Comparison of ENCODE assay signal across 8 mouse cellular contexts in the genomic region with DNA sequence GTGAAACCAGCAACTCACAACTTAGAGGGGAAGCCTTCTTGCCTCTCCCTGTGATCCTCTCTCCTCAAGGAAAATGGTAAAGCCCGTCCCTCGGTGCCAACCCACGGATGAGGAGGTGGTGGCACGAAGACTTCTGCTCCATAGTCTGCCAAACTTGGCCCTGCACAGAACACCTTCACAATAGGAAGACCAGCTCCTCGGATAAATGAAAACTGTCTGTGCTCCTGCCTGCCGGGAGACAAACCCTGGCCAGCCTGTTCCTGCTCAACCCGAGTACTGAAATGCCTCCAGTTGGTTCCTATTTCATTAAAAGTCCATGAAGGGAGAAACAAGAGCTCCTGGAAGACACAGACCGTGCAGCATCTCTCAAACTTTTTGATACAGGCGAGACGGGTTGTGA. TPM values are rescaled to one million over a fixed set of nuclear protein-coding genes. Genes with fewer than 3 reads are reported as not detected.
DNase-seq lines count a peak whose midpoint lies in the region; ATAC-seq and TF ChIP-seq lines count a peak whose summit lies in the region.

No protein-coding gene starts in this region.

- H3K9ac ChIP-seq in lung, embryonic 16.5 days (ENCODE audit: low read length), result peak overlapping the region; percentile 62
- H3K9ac ChIP-seq in limb, embryonic 14.5 days (ENCODE audit: low read depth, low read length, severe bottlenecking), result 0 out of 2 replicates have a peak overlapping the region, but pooled peaks have one; percentile 4
- H3K9ac ChIP-seq in stomach, embryonic 16.5 days (ENCODE audit: low read length), result peak overlapping the region; percentile 78

- H3K4me3 ChIP-seq in lung, embryonic 16.5 days (ENCODE audit: low read length), result peak overlapping the region; percentile 62
- peak overlapping the region; percentile 50 for H3K4me3 ChIP-seq in limb, embryonic 14.5 days (replicated peaks; ENCODE audit: low read length)
- peak overlapping the region; percentile 61 for H3K4me3 ChIP-seq in stomach, embryonic 16.5 days (replicated peaks; ENCODE audit: low read length)

- H3K27me3 ChIP-seq in lung, embryonic 16.5 days (ENCODE audit: control insufficient read depth, insufficient read depth, low read depth, low read length), result no peaks in the 10 kb centered on the region
- no peaks in the 10 kb centered on the region for H3K27me3 ChIP-seq in limb, embryonic 14.5 days (ENCODE audit: control insufficient read depth, insufficient read depth, low read length)
- no peaks in the 10 kb centered on the region for H3K27me3 ChIP-seq in stomach, embryonic 16.5 days (ENCODE audit: control insufficient read depth, insufficient read depth, low read length)

- TF ChIP-seq POLR2A in limb, embryonic 14.5 days (IDR thresholded peaks at IDR 0.05; ENCODE audit: borderline replicate concordance, extremely low read depth, insufficient read depth, insufficient read length), result no peak

- H3K4me1 ChIP-seq in lung, embryonic 16.5 days (replicated peaks; ENCODE audit: control insufficient read depth, insufficient read depth, low read length), result peaks cover 19% of the 10 kb centered on the region
- H3K4me1 ChIP-seq in limb, embryonic 14.5 days (ENCODE audit: control insufficient read depth, insufficient read depth, low read length), result peaks cover 19% of the 10 kb centered on the region
- peaks cover 17% of the 10 kb centered on the region for H3K4me1 ChIP-seq in stomach, embryonic 16.5 days (ENCODE audit: control insufficient read depth, insufficient read depth, low read length)

- peak overlapping the region; percentile 73 for H3K4me2 ChIP-seq in lung, embryonic 16.5 days (ENCODE audit: low read depth, low read length)
- peak overlapping the region; percentile 88 for H3K4me2 ChIP-seq in limb, embryonic 14.5 days (replicated peaks; ENCODE audit: low read depth, low read length, severe bottlenecking)
- peak overlapping the region; percentile 87 for H3K4me2 ChIP-seq in stomach, embryonic 16.5 days (ENCODE audit: low read depth, low read length)

- ATAC-seq in lung, embryonic 16.5 days (ENCODE audit: low read depth), result no peak
- ATAC-seq in limb, embryonic 14.5 days (ENCODE audit: low FRiP score, low read depth), result no peak
- no peak for ATAC-seq in stomach, embryonic 16.5 days (ENCODE audit: insufficient read depth, low FRiP score)
- no peak for ATAC-seq in granulocyte monocyte progenitor cell, adult 5-6 weeks (replicated peaks; ENCODE audit: poor library complexity, severe bottlenecking)

- H3K9me3 ChIP-seq in lung, embryonic 16.5 days (ENCODE audit: control insufficient read depth, low read length), result no peaks in the 10 kb centered on the region
- H3K9me3 ChIP-seq in limb, embryonic 14.5 days (ENCODE audit: control insufficient read depth, low read length), result no peaks in the 10 kb centered on the region
- no peaks in the 10 kb centered on the region for H3K9me3 ChIP-seq in stomach, embryonic 16.5 days (replicated peaks; ENCODE audit: control insufficient read depth, low read length)

- no peaks in the 10 kb centered on the region for H3K36me3 ChIP-seq in lung, embryonic 16.5 days (ENCODE audit: control insufficient read depth, insufficient read depth, low read length)
- H3K36me3 ChIP-seq in limb, embryonic 14.5 days (ENCODE audit: control insufficient read depth, insufficient read depth, low read length), result no peaks in the 10 kb centered on the region
- H3K36me3 ChIP-seq in stomach, embryonic 16.5 days (ENCODE audit: control insufficient read depth, insufficient read depth, low read length), result no peaks in the 10 kb centered on the region

- whole genome bisulfite sequencing in lung, embryonic 16.5 days, result 51% methylated on average over 10 of the region's 10 CpGs
- 56% methylated on average over 10 of the region's 10 CpGs for WGBS in limb, embryonic 14.5 days
- 56% methylated on average over 10 of the region's 10 CpGs for WGBS in stomach, embryonic 16.5 days

- H3K27ac ChIP-seq in lung, embryonic 16.5 days (ENCODE audit: low read length), result no peak overlapping the region
- no peak overlapping the region for H3K27ac ChIP-seq in limb, embryonic 14.5 days (replicated peaks; ENCODE audit: low read depth, low read length)
- H3K27ac ChIP-seq in stomach, embryonic 16.5 days (ENCODE audit: low read length), result no peak overlapping the region

- peak; percentile 29 to 48 for DNase-seq in cerebellum, adult 18-20 months
- no peak for DNase-seq in cerebellum, adult 11 months
- DNase-seq in lung, postnatal 36 days, result no peak
- DNase-seq in limb, embryonic 14.5 days (ENCODE audit: low spot score), result no peak
- no peak for DNase-seq in c-Kit-positive CD71-positive TER-119-positive erythroid progenitor cells, embryonic 14.5 days (ENCODE audit: low spot score)

RNA-seq across cellular contexts. Expression of a gene that starts 1.2 kb away (rescaled TPM):
- polyA plus RNA-seq in lung, embryonic 16.5 days (2015; fragmentation: Nextera tagmentation; extraction: Ambion mirVana), result 4.4 and 4.6 TPM in 2 replicates
- 3.7 and 5.2 TPM in 2 replicates for polyA plus RNA-seq in limb, embryonic 14.5 days (2012; rRNA removed)
- polyA plus RNA-seq in limb, embryonic 14.5 days (2014; fragmentation: Nextera tagmentation; extraction: Ambion mirVana), result 3.0 and 3.3 TPM in 2 replicates
- polyA plus RNA-seq in stomach, embryonic 16.5 days (2015; fragmentation: Nextera tagmentation; extraction: Ambion mirVana), result 2.8 and 2.9 TPM in 2 replicates
- 7.4 and 7.8 TPM in 2 replicates for total RNA-seq in granulocyte monocyte progenitor cell, adult 5-6 weeks (2014; fragmentation: Nextera tagmentation)
- 4.1 and 4.9 TPM in 2 replicates for total RNA-seq in granulocyte monocyte progenitor cell, adult 5-6 weeks (2017)

RNA-seq across cellular contexts. Expression of a gene that starts 16.2 kb away (rescaled TPM):
- polyA plus RNA-seq in lung, embryonic 16.5 days (2015; fragmentation: Nextera tagmentation; extraction: Ambion mirVana), result 28.8 and 32.9 TPM in 2 replicates
- 273 and 297 TPM in 2 replicates for polyA plus RNA-seq in limb, embryonic 14.5 days (2012; rRNA removed)
- 55.3 and 57.5 TPM in 2 replicates for polyA plus RNA-seq in limb, embryonic 14.5 days (2014; fragmentation: Nextera tagmentation; extraction: Ambion mirVana)
- polyA plus RNA-seq in stomach, embryonic 16.5 days (2015; fragmentation: Nextera tagmentation; extraction: Ambion mirVana), result 20.2 and 21.7 TPM in 2 replicates
- total RNA-seq in granulocyte monocyte progenitor cell, adult 5-6 weeks (2014; fragmentation: Nextera tagmentation), result 112 and 130 TPM in 2 replicates
- 77.9 and 83.8 TPM in 2 replicates for total RNA-seq in granulocyte monocyte progenitor cell, adult 5-6 weeks (2017)

RNA-seq across cellular contexts. Expression of a gene that starts 45.3 kb away (rescaled TPM):
- 37.2 and 41.8 TPM in 2 replicates for polyA plus RNA-seq in lung, embryonic 16.5 days (2015; fragmentation: Nextera tagmentation; extraction: Ambion mirVana)
- polyA plus RNA-seq in limb, embryonic 14.5 days (2012; rRNA removed), result 14.5 and 17.7 TPM in 2 replicates
- 31.1 and 31.7 TPM in 2 replicates for polyA plus RNA-seq in limb, embryonic 14.5 days (2014; fragmentation: Nextera tagmentation; extraction: Ambion mirVana)
- polyA plus RNA-seq in stomach, embryonic 16.5 days (2015; fragmentation: Nextera tagmentation; extraction: Ambion mirVana), result 36.8 and 41.7 TPM in 2 replicates
- total RNA-seq in granulocyte monocyte progenitor cell, adult 5-6 weeks (2014; fragmentation: Nextera tagmentation), result 44.7 and 45.9 TPM in 2 replicates
- 41.6 and 44.6 TPM in 2 replicates for total RNA-seq in granulocyte monocyte progenitor cell, adult 5-6 weeks (2017)

Comparison
In these comparisons a context has a peak if more than half of its experiments do, and no peak if none do; other contexts are left out.
1. DNase-seq: peak in cerebellum, adult 18-20 months (2 of 2); none in cerebellum, adult 11 months (single experiment), lung, postnatal 36 days (single experiment), limb, embryonic 14.5 days (single experiment) and c-Kit-positive CD71-positive TER-119-positive erythroid progenitor cells, embryonic 14.5 days (single experiment).
2. H3K9ac ChIP-seq: peak in every context shown above with its lines; median percentile 78 in stomach, embryonic 16.5 days; 62 in lung, embryonic 16.5 days; 4 in limb, embryonic 14.5 days.
3. Peak in every context shown above with its lines, with median percentiles within 50 percentile points of each other: H3K4me2 ChIP-seq and H3K4me3 ChIP-seq.